Mouse (Mus musculus) hematopoietic multipotent progenitor cell, adult 10-12 weeks (in vitro differentiated cells): ENCODE data around the gene Klk1. TPM values are rescaled to one million over a fixed set of nuclear protein-coding genes. Genes with fewer than 3 reads are reported as not detected.

Experiments
- polyA plus RNA-seq: library from polyadenylated mRNA; stranded (reverse); fragments of >175 nt; gene quantifications from 2 replicates; pipeline ENCODE4 v1.2.3, GENCODE M21; 2012; ENCODE audit warnings: low replicate concordance

Klk1 gene
- polyA plus RNA-seq, result 16.7 and 28.0 TPM in 2 replicates

GRCm38 (mm10) chr7:44225076-44225475, at the start of gene Klk1:
Gene Klk1, plus strand, starts transcription at chr7:44225360.

GRCm38 (mm10) chr7:44187936-44188335, 37.2 kb upstream of the Klk1 start, which contains the start of gene Klk1b24:
Gene Klk1b24, plus strand, starts transcription at chr7:44188236.

GRCm38 (mm10) chr7:44197891-44198290, 27.3 kb upstream of the Klk1 start, which contains the start of gene Klk1b3:
Gene Klk1b3, plus strand, starts transcription at chr7:44198191.

GRCm38 (mm10) chr7:44207135-44207534, 18.0 kb upstream of the Klk1 start, which contains the start of gene Klk1b4:
Gene Klk1b4, plus strand, starts transcription at chr7:44207435.

GRCm38 (mm10) chr7:44215645-44216044, 9.5 kb upstream of the Klk1 start, which contains the start of gene Klk1b5:
Gene Klk1b5, plus strand, starts transcription at chr7:44215945.

GRCm38 (mm10) chr7:44235909-44236308, 10.7 kb downstream of the Klk1 start, which contains the start of gene Gm36864:
Gene Gm36864, plus strand, starts transcription at chr7:44236177.

GRCm38 (mm10) chr7:44246055-44246983, 21.2 kb downstream of the Klk1 start, which contains the start of the genes 1700028J19Rik and 2410002F23Rik:
Gene 1700028J19Rik, minus strand, starts transcription at chr7:44246695.
Gene 2410002F23Rik, plus strand, starts transcription at chr7:44246722.

GRCm38 (mm10) chr7:44257278-44257677, 32.1 kb downstream of the Klk1 start, which contains the start of gene Acp4:
Gene Acp4, minus strand, starts transcription at chr7:44257378.

GRCm38 (mm10) chr7:44261147-44261546, 36.0 kb downstream of the Klk1 start, which contains the start of gene Gm15517:
Gene Gm15517, plus strand, starts transcription at chr7:44261447.

Other genes starting within 250 kb of the Klk1 start
- gene Klk1b9, start 249.3 kb upstream of the Klk1 start, polyA plus RNA-seq, result not detected in 2 replicates
- not detected in 2 replicates for gene Klk1b11, start 229.5 kb upstream of the Klk1 start, polyA plus RNA-seq
- not detected in 2 replicates for gene Klk1b26, start 213.2 kb upstream of the Klk1 start, polyA plus RNA-seq
- gene Klk1b27, start 173.1 kb upstream of the Klk1 start, polyA plus RNA-seq, result 3.6 and 5.5 TPM in 2 replicates
- not detected in 2 replicates for gene Klk1b21, start 123.0 kb upstream of the Klk1 start, polyA plus RNA-seq
- not detected in 2 replicates for gene Klk1b22, start 112.7 kb upstream of the Klk1 start, polyA plus RNA-seq
- gene Klk1b16, start 88.6 kb upstream of the Klk1 start, polyA plus RNA-seq, result not detected in 2 replicates
- not detected in 2 replicates for gene Klk1b24, start 37.1 kb upstream of the Klk1 start, polyA plus RNA-seq
- gene Klk1b3, start 27.2 kb upstream of the Klk1 start, polyA plus RNA-seq, result not detected in 2 replicates
- gene Klk1b4, start 17.9 kb upstream of the Klk1 start, polyA plus RNA-seq, result not detected in 2 replicates
- not detected in 2 replicates for gene Klk1b5, start 9.4 kb upstream of the Klk1 start, polyA plus RNA-seq
- gene Gm36864, start 10.8 kb downstream of the Klk1 start, polyA plus RNA-seq, result not detected in 2 replicates
- 0.10 TPM in 1 of 2 replicates, not detected in the other for gene 1700028J19Rik, start 21.3 kb downstream of the Klk1 start, polyA plus RNA-seq
- 155 and 164 TPM in 2 replicates for gene 2410002F23Rik, start 21.4 kb downstream of the Klk1 start, polyA plus RNA-seq
- gene Acp4, start 32.0 kb downstream of the Klk1 start, polyA plus RNA-seq, result not detected in 2 replicates
- not detected in 2 replicates for gene Gm15517, start 36.1 kb downstream of the Klk1 start, polyA plus RNA-seq
- gene Clec11a, start 81.5 kb downstream of the Klk1 start, polyA plus RNA-seq, result 1.6 and 1.7 TPM in 2 replicates
- 36.0 and 52.3 TPM in 2 replicates for gene Shank1, start 84.9 kb downstream of the Klk1 start, polyA plus RNA-seq
- 0.90 and 1.6 TPM in 2 replicates for gene Syt3, start 158.7 kb downstream of the Klk1 start, polyA plus RNA-seq
- 0.36 and 0.40 TPM in 2 replicates for gene 1700008O03Rik, start 160.5 kb downstream of the Klk1 start, polyA plus RNA-seq
- not detected in 2 replicates for gene Lrrc4b, start 203.7 kb downstream of the Klk1 start, polyA plus RNA-seq
- not detected in 2 replicates for gene Aspdh, start 240.0 kb downstream of the Klk1 start, polyA plus RNA-seq
- 245 and 532 TPM in 2 replicates for gene Josd2, start 242.6 kb downstream of the Klk1 start, polyA plus RNA-seq